Mouse (Mus musculus): ENCODE measurements at regions not wholly inside any gene's neighbourhood (a gene's known extent, or its start where the extent isn't known, plus 50 kb on each side); places are given as distances from the start of the nearest gene placed in this dataset.
"Not testable (repeated sequence)": the region's sequence is repeated elsewhere in the genome, so short reads cannot be mapped to it uniquely, and the experiment has no call there.

- H3K36me3 ChIP-seq (ENCODE audit: control insufficient read depth, insufficient read depth, low read length) = no peaks in the 10 kb centered on the region
- WGBS = 13% methylated on average over 3 of the region's 3 CpGs
- H3K4me2 ChIP-seq (ENCODE audit: low read length) = no peak overlapping the region
- H3K9ac ChIP-seq (ENCODE audit: low read depth, low read length) = no peak overlapping the region
- ATAC-seq = peak; percentile 20; the same call in 1 of the 2 replicates
- H3K4me1 ChIP-seq (ENCODE audit: control insufficient read depth, insufficient read depth, low read depth, low read length) = no peaks in the 10 kb centered on the region
- H3K9me3 ChIP-seq (ENCODE audit: control insufficient read depth, low read length) = no peaks in the 10 kb centered on the region
- no peak overlapping the region for H3K4me3 ChIP-seq (ENCODE audit: low read length)
- no peak overlapping the region for H3K27ac ChIP-seq (ENCODE audit: low read depth, low read length)
- H3K27me3 ChIP-seq (replicated peaks; ENCODE audit: control insufficient read depth, insufficient read depth, low read length) = no peaks in the 10 kb centered on the region
Observed at GRCm38 (mm10) chr1:149332239-149332638, 628.9 kb downstream of the Pla2g4a start.

- WGBS = 58% methylated on average over 3 of the region's 3 CpGs
- no peaks in the 10 kb centered on the region for H3K9me3 ChIP-seq (ENCODE audit: control insufficient read depth, low read length)
- no peak overlapping the region for H3K4me3 ChIP-seq (ENCODE audit: low read length)
- H3K9ac ChIP-seq (ENCODE audit: low read depth, low read length) = no peak overlapping the region
- H3K36me3 ChIP-seq (ENCODE audit: control insufficient read depth, insufficient read depth, low read length) = no peaks in the 10 kb centered on the region
- no peaks in the 10 kb centered on the region for H3K27me3 ChIP-seq (replicated peaks; ENCODE audit: control insufficient read depth, insufficient read depth, low read length)
- no peak overlapping the region for H3K27ac ChIP-seq (ENCODE audit: low read depth, low read length)
- no peak overlapping the region for H3K4me2 ChIP-seq (ENCODE audit: low read length)
- no peak for ATAC-seq
- H3K4me1 ChIP-seq (ENCODE audit: control insufficient read depth, insufficient read depth, low read depth, low read length) = no peaks in the 10 kb centered on the region
Observed at GRCm38 (mm10) chr1:149327171-149327570, 633.9 kb downstream of the Pla2g4a start.

GRCm38 (mm10) chr1:149323095-149323494 lies 638.0 kb downstream of the Pla2g4a start:
- WGBS = 66% methylated on average over 1 of the region's 1 CpGs
- Histone ChIP-seq H3K4me2 (ENCODE audit: low read length) (no peak overlapping the region), H3K9ac (ENCODE audit: low read depth, low read length) (no peak overlapping the region), H3K36me3 (ENCODE audit: control insufficient read depth, insufficient read depth, low read length) (no peaks in the 10 kb centered on the region), H3K4me3 (ENCODE audit: low read length) (no peak overlapping the region), H3K4me1 (ENCODE audit: control insufficient read depth, insufficient read depth, low read depth, low read length) (no peaks in the 10 kb centered on the region), H3K27me3 (replicated peaks; ENCODE audit: control insufficient read depth, insufficient read depth, low read length) (no peaks in the 10 kb centered on the region), H3K9me3 (ENCODE audit: control insufficient read depth, low read length) (no peaks in the 10 kb centered on the region), H3K27ac (ENCODE audit: low read depth, low read length) (no peak overlapping the region)
- no peak for ATAC-seq

- Histone ChIP-seq H3K4me3 (ENCODE audit: low read length) (no peak overlapping the region), H3K4me2 (ENCODE audit: low read length) (no peak overlapping the region), H3K36me3 (ENCODE audit: control insufficient read depth, insufficient read depth, low read length) (no peaks in the 10 kb centered on the region), H3K9ac (ENCODE audit: low read depth, low read length) (no peak overlapping the region), H3K4me1 (ENCODE audit: control insufficient read depth, insufficient read depth, low read depth, low read length) (no peaks in the 10 kb centered on the region), H3K27ac (ENCODE audit: low read depth, low read length) (no peak overlapping the region), H3K27me3 (replicated peaks; ENCODE audit: control insufficient read depth, insufficient read depth, low read length) (no peaks in the 10 kb centered on the region), H3K9me3 (ENCODE audit: control insufficient read depth, low read length) (no peaks in the 10 kb centered on the region)
- ATAC-seq = no peak
- WGBS = 95% methylated on average over 1 of the region's 1 CpGs
Observed at GRCm38 (mm10) chr1:149289725-149290124, 671.4 kb downstream of the Pla2g4a start.

GRCm38 (mm10) chr1:149274932-149275331 lies 686.2 kb downstream of the Pla2g4a start:
- Histone ChIP-seq H3K4me2 (ENCODE audit: low read length) (no peak overlapping the region), H3K4me1 (ENCODE audit: control insufficient read depth, insufficient read depth, low read depth, low read length) (no peaks in the 10 kb centered on the region), H3K4me3 (ENCODE audit: low read length) (no peak overlapping the region), H3K27me3 (replicated peaks; ENCODE audit: control insufficient read depth, insufficient read depth, low read length) (no peaks in the 10 kb centered on the region), H3K27ac (ENCODE audit: low read depth, low read length) (no peak overlapping the region), H3K36me3 (ENCODE audit: control insufficient read depth, insufficient read depth, low read length) (no peaks in the 10 kb centered on the region), H3K9me3 (ENCODE audit: control insufficient read depth, low read length) (no peaks in the 10 kb centered on the region), H3K9ac (ENCODE audit: low read depth, low read length) (no peak overlapping the region)
- no peak for ATAC-seq
- WGBS = 85% methylated on average over 1 of the region's 1 CpGs

GRCm38 (mm10) chr1:149256866-149257265 lies 704.2 kb downstream of the Pla2g4a start:
- no peak overlapping the region for H3K27ac ChIP-seq (ENCODE audit: low read depth, low read length)
- 48% methylated on average over 3 of the region's 3 CpGs for WGBS
- ATAC-seq = no peak; the same call in 1 of the 2 replicates

GRCm38 (mm10) chr1:149254141-149254540 lies 706.9 kb downstream of the Pla2g4a start:
- no peaks in the 10 kb centered on the region for H3K9me3 ChIP-seq (ENCODE audit: control insufficient read depth, low read length)
- no peaks in the 10 kb centered on the region for H3K4me1 ChIP-seq (ENCODE audit: control insufficient read depth, insufficient read depth, low read depth, low read length)
- ATAC-seq = no peak
- no peak overlapping the region for H3K4me2 ChIP-seq (ENCODE audit: low read length)
- H3K27ac ChIP-seq (ENCODE audit: low read depth, low read length) = no peak overlapping the region
- H3K36me3 ChIP-seq (ENCODE audit: control insufficient read depth, insufficient read depth, low read length) = no peaks in the 10 kb centered on the region
- no peak overlapping the region for H3K4me3 ChIP-seq (ENCODE audit: low read length)
- H3K27me3 ChIP-seq (replicated peaks; ENCODE audit: control insufficient read depth, insufficient read depth, low read length) = no peaks in the 10 kb centered on the region
- H3K9ac ChIP-seq (ENCODE audit: low read depth, low read length) = no peak overlapping the region
- 55% methylated on average over 4 of the region's 4 CpGs for WGBS

More at GRCm38 (mm10) chr1:149256866-149257265, 704.2 kb downstream of the Pla2g4a start:
- Histone ChIP-seq H3K27me3 (replicated peaks; ENCODE audit: control insufficient read depth, insufficient read depth, low read length) (no peaks in the 10 kb centered on the region), H3K4me3 (ENCODE audit: low read length) (no peak overlapping the region), H3K9ac (ENCODE audit: low read depth, low read length) (no peak overlapping the region), H3K4me2 (ENCODE audit: low read length) (no peak overlapping the region), H3K9me3 (ENCODE audit: control insufficient read depth, low read length) (no peaks in the 10 kb centered on the region), H3K4me1 (ENCODE audit: control insufficient read depth, insufficient read depth, low read depth, low read length) (no peaks in the 10 kb centered on the region), H3K36me3 (ENCODE audit: control insufficient read depth, insufficient read depth, low read length) (no peaks in the 10 kb centered on the region)

- Histone ChIP-seq H3K4me1 (ENCODE audit: control insufficient read depth, insufficient read depth, low read depth, low read length) (no peaks in the 10 kb centered on the region), H3K36me3 (ENCODE audit: control insufficient read depth, insufficient read depth, low read length) (no peaks in the 10 kb centered on the region), H3K4me2 (ENCODE audit: low read length) (no peak overlapping the region), H3K4me3 (ENCODE audit: low read length) (no peak overlapping the region), H3K9me3 (ENCODE audit: control insufficient read depth, low read length) (no peaks in the 10 kb centered on the region), H3K9ac (ENCODE audit: low read depth, low read length) (no peak overlapping the region), H3K27ac (ENCODE audit: low read depth, low read length) (no peak overlapping the region), H3K27me3 (replicated peaks; ENCODE audit: control insufficient read depth, insufficient read depth, low read length) (no peaks in the 10 kb centered on the region)
- ATAC-seq = peak; percentile 69
- 81% methylated on average over 1 of the region's 1 CpGs for WGBS
Observed at GRCm38 (mm10) chr1:149238329-149239015, 722.6 kb downstream of the Pla2g4a start.

GRCm38 (mm10) chr1:149227170-149227569 lies 733.9 kb downstream of the Pla2g4a start:
- not testable (repeated sequence) for H3K9ac ChIP-seq (ENCODE audit: low read depth, low read length); H3K4me2 ChIP-seq (ENCODE audit: low read length)
- WGBS = 97% methylated on average over 1 of the region's 1 CpGs

More at GRCm38 (mm10) chr1:149227170-149227569, 733.9 kb downstream of the Pla2g4a start:
- not testable (repeated sequence) for H3K9me3 ChIP-seq (ENCODE audit: control insufficient read depth, low read length); ATAC-seq; H3K4me3 ChIP-seq (ENCODE audit: low read length); H3K27ac ChIP-seq (ENCODE audit: low read depth, low read length); H3K4me1 ChIP-seq (ENCODE audit: control insufficient read depth, insufficient read depth, low read depth, low read length); H3K36me3 ChIP-seq (ENCODE audit: control insufficient read depth, insufficient read depth, low read length); H3K27me3 ChIP-seq (replicated peaks; ENCODE audit: control insufficient read depth, insufficient read depth, low read length)

Data from hindbrain, embryonic 16.5 days (tissue).